Mouse (Mus musculus) neural tube, postnatal 0 days (tissue): ENCODE results near the gene Ttc41. TPM values are rescaled to one million over a fixed set of nuclear protein-coding genes. Genes with fewer than 3 reads are reported as not detected.

Source experiments
- microRNA-seq: library from miRNA; unstranded; fragments of <30 nt; microRNA quantifications from one replicate; pipeline ENCODE4, GENCODE M21; 2016
- polyA plus RNA-seq: library from polyadenylated mRNA; unstranded; fragments of >200 nt; fragmentation: Nextera tagmentation; extraction: Ambion mirVana; gene quantifications from 2 replicates; pipeline ENCODE4 v1.2.1, GENCODE M21; 2015

Ttc41 gene
- 0.90 and 1.3 TPM in 2 replicates for polyA plus RNA-seq

GRCm38 (mm10) chr10:86705318-86705921, at the start of gene Ttc41, which contains the start of gene Hsp90b1:
Ttc41 (plus strand) TSS chr10:86705811.
Hsp90b1 (minus strand) TSS chr10:86705509.

GRCm38 (mm10) chr10:86763672-86764071, 58.1 kb downstream of the Ttc41 start, which contains the start of gene Gm49358:
Gm49358 (plus strand) TSS chr10:86763972.

GRCm38 (mm10) chr10:86778398-86779116, 72.9 kb downstream of the Ttc41 start, which contains the start of gene Nt5dc3:
Nt5dc3 (plus strand) TSS chr10:86779005.

Small RNA genes within 50 kb of the gene (microRNA-seq; reads per million reads assigned to microRNA genes)
- gene Gm25745 = 1.2 reads per million

Other genes with a start within 250 kb of the Ttc41 start
- gene Syn3, start 206.9 kb upstream of the Ttc41 start, polyA plus RNA-seq = 17.6 and 22.0 TPM in 2 replicates
- gene Hsp90b1, start 302 bp upstream of the Ttc41 start, polyA plus RNA-seq = 242 and 247 TPM in 2 replicates
- not detected in 2 replicates for gene Gm49358, start 58.2 kb downstream of the Ttc41 start, polyA plus RNA-seq
- 6.8 and 9.2 TPM in 2 replicates for gene Nt5dc3, start 73.2 kb downstream of the Ttc41 start, polyA plus RNA-seq